Mouse (Mus musculus) layer of hippocampus, postnatal 36 days (tissue): ENCODE measurements around the gene Rad23a. TPM values are rescaled to one million over a fixed set of nuclear protein-coding genes. Genes with fewer than 3 reads are reported as not detected.
A peak's percentile ranks its signal among the peaks of the same experiment; 100 is the strongest.

Experiments
- DNase-seq, 2 experiments: peaks; one replicate each; pipeline ENCODE4 v3.0.0; 2022
- total RNA-seq, 2 experiments: library from RNA; stranded (reverse); gene quantifications; 2 replicates each; pipeline ENCODE4 v1.2.3; 2021

Rad23a gene
- total RNA-seq, 2 experiments from 2014 or later: 67.9 to 68.5 TPM

DNA sequence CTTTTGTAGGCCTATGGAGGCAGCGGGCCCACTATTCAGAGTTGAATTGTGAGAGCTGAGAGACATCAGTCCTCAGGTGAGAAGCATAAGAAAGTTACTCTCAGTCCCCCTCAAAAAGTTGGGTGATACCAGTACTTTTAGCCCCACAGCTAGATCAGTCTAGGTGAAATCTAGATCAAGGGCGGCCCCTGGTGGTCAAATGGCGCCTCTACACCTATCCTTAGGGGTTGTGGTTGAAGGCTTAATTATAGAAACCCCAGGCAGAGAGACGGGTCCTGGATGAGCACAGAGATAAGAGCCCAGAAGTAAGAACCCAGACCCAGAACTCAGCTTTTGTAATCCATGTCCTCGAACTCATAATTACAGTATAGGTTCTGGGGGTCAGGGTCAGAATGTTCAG, 27.4 kb downstream of the Rad23a start:
- DNase-seq: peak; percentile 80 to 87

DNA sequence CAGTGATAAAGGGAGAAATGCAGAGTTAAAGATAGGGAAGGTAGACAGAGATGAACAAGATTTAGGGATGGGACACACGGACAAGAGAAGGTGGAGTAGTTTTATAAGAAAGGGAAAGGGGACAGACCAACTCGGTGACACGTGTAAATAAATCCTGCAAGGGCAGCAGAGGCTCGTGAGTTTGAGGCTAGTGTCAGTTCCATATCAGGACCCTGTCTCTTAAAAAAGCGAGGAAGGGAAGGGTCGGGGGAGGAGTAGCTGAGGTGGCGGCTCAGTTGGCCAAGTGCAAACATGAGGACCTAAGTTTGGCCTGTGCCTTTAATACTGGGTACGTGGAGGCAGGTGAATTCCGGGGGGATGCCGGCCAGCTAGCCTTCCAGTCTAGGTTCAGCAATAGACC, 29.2 kb downstream of the Rad23a start:
- no peak for DNase-seq

- DNase-seq: peak; percentile 97 to 98
These were observed 29.6 kb downstream of the Rad23a start for GRCm38 (mm10) chr8:84810896-84811295.

GRCm38 (mm10) chr8:84809941-84810280, 30.6 kb downstream of the Rad23a start:
- no peak for DNase-seq

GRCm38 (mm10) chr8:84809109-84809940, 31.1 kb downstream of the Rad23a start:
- DNase-seq: no peak

DNA sequence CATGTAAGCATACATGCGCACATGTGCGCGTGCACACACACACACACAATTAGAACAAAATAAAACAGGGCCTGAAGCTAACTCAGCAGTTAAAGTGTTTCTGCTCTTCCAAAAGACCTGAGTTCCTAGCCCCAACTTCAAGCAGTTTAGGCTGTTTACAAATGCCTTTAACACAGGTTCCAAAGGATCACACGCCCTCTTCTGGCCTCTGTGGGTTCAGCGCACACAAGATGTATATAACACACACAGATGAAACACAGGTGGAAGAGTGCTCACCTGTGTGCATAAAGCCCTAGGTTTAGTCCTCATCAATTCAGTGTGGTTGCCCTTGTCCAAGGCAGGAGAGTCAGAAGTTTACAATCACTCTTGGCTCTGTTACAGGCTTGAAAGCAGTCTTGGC, 34.4 kb downstream of the Rad23a start:
- no peak for DNase-seq

DNA sequence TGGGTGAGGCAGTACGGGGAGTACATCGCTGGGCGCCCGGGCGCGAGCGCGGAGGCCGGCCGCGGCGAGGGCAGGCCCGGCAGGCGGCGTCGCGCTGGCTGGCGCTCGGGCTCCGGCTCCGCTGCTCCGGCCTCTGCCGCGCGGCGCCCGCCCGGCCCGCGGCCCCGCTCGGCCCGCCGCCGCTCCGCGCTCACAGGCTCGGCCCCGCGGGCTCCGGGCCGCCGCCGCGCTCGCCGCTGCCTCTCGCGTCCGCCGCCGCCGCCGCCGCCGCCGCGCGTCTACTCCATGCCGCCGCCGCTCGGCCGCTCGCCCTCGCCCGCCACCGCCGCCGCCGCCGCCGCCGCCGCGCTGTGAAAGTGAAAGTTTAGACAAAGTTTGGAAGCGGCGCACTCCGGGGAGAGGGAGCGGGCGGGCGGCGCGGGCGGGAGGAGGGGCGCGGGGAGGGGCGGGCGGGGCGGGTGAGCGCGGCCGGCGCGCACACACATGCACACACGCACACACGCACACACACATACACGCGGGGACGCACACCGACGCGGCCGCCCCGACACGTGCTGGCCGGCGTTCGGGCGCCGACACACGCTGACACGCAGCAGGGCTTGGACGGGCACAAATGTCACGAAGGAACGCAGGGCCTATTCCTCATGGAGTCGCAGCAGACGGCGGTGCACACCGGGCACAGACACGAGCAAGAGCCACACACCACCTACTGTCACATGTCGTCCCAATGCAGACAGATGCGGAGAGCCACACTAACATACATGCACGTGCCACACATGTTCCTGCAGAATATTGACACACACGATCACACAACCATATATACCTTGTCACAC, 40.2 kb downstream of the Rad23a start, which contains the start of gene Nfix:
TSS of gene Nfix (minus strand) at position 346 of the 833 bp plus-strand sequence.
- peak in 1 of 2 experiments; percentile 59 for DNase-seq

- DNase-seq: peak in 1 of 2 experiments; percentile 69
These were observed 41.1 kb downstream of the Rad23a start for GRCm38 (mm10) chr8:84799136-84799931.

DNA sequence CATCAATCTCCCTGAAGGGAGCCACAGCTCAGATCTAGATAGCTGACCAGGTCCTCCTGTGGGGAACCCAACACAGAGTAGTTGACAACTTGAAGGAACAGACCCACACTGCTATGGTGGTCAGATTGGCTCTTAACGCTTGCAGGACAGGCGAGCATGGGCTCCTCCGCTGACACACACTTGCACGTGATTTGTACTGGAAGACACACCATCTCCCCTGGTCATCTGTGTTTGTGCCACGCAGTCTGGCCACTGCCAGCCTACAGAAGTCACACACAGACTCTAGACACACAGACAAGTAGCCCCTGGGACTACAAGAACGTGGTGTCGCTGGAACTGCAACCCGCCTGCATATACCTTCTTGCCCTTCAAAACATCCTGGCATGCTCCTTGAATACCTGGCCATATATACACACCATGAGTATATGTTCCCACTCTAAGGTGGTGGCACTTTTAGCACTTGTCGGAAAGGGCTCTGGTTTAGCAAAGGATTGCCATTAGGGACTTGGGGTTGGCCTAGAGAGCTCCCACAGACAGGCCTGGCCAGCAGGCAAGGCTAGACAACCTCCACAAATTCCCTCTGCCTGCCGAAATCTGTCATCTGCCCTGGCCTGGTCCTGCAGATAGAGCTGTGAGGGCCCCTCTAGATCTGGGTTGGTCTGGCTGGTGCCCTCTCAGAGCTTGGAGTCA, 41.9 kb downstream of the Rad23a start:
- DNase-seq: no peak

DNA sequence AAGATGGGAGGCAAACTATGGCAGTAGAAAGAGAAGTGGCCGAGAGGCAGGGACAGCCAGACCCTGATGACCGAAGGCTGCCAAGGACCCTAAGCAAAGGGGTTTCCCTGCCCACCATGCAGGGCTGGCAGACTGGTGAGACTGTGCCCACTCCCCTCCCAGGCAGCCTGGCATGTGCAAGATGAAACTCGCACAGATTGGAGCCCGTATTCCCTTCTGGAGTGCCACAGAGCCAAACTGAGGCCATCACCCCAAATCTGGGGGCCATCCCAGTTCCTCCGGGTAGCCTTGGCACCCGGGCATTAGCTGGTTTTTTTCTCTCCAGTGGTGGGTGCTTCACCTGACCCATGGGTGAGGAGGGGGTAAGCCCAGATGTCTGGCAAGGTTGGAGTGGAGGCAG, 42.5 kb downstream of the Rad23a start:
- DNase-seq: peak in 1 of 2 experiments; percentile 57

GRCm38 (mm10) chr8:84797256-84797797, 43.1 kb downstream of the Rad23a start:
- peak in 1 of 2 experiments; percentile 12 for DNase-seq

DNA sequence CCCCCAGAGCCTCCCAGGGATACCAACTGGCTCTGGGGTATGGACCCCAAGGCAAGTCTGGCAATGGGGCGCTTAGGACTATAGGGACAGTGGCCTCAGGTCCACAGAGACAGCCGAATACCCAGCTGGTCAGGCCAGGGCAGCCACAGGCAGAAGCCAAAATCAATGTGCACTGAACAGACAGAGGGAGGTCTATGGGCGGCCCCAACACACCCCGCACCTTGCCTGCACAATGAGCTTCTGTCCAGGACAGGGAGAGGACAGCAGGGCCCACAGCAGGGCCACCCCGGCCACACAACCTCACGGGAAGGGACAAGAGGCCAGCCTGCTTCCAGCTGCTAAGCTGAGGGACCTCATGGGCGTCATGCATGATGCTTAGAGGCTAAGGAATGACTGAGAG, 46.0 kb downstream of the Rad23a start:
- DNase-seq: peak in 1 of 2 experiments; percentile 73

- peak in 1 of 2 experiments; percentile 82 for DNase-seq
These were observed 46.5 kb downstream of the Rad23a start for GRCm38 (mm10) chr8:84793791-84794485.

DNA sequence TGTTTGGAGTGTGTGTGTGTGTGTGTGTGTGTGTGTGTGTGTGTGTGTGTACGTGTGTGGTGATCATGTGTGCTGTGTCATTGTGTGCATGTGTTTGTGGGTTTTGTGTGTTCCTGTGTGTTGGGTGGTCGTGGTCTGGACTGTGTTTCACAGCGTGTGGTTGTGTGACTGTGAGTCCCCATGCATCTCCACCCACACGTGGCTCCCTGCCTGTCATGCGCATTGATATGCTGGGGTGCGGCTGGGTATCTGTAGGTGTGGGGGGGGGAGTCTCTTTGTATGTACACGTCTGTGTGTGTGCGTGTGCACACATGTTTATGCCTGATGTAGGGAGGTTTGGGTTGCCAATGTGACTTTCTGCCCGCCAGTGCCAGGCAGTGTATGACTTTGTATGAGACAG, 47.3 kb downstream of the Rad23a start:
- DNase-seq: peak in 1 of 2 experiments; percentile 68

DNA sequence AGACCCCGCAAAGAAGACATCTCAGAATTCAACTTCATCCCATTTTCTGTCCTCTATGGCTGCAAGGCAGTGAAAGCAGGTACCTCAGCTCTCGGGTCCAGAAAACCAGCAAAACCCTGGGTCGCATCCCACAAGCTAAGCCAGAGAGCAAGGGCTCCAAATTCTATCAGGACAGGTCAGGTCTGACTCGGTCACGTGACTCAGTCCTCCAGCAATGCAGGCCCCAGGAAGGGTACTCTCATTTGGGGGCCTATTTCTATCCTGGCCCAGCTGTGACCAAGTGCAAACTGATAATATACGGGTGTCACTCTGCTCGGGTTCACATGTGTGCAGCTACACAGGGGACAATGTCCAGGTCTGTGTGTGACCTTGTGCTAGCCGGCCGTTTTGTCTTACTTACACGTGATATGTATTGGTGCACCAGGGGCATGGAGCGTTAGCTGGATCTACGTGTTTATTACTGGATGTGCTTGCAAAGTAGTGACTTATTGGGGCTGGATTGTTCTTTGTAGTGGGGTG, 48.0 kb downstream of the Rad23a start:
- no peak for DNase-seq

- DNase-seq: no peak
These were observed 49.9 kb downstream of the Rad23a start for GRCm38 (mm10) chr8:84790537-84790936.

GRCm38 (mm10) chr8:84789855-84790486, 50.5 kb downstream of the Rad23a start:
- DNase-seq: no peak

- no peak for DNase-seq
These were observed 51.1 kb downstream of the Rad23a start for GRCm38 (mm10) chr8:84789345-84789744.

- DNase-seq: no peak
These were observed 51.6 kb downstream of the Rad23a start for GRCm38 (mm10) chr8:84788896-84789295.
